Mouse (Mus musculus): ENCODE data around the gene Olfr71. TPM values are rescaled to one million over a fixed set of nuclear protein-coding genes. Genes with fewer than 3 reads are reported as not detected.

Olfr71 gene
- polyA plus RNA-seq, 1 experiment, result not detected

DNA sequence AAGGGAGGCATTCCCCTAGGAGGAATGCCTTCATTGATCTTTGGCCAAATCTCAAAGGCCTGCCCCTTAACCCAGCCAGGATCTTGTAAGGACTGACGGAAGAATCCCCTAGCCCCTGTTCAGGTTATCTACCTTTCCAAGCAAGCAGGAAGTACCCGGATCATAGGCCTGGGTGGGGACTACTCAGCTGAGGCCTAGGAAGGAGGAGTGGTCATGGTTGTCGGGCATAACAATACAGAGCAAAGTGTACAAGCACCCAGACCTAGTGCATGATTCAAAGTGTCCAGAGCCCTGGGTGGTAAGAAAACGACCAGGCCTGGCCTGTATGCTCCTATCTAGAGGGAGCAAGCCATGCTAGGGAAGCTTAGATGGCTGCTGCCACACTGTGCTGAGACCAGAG lies 34.4 kb downstream of the Olfr71 start:
- 27% methylated on average over 4 of the region's 4 CpGs for WGBS
- TF ChIP-seq CTCF (IDR thresholded peaks at IDR 0.05; ENCODE audit: extremely low read depth, insufficient read length, insufficient replicate concordance, low read depth, low read length), result no peak
- no peak for TF ChIP-seq POLR2A (IDR thresholded peaks at IDR 0.05; ENCODE audit: low read depth, low read length)

DNA sequence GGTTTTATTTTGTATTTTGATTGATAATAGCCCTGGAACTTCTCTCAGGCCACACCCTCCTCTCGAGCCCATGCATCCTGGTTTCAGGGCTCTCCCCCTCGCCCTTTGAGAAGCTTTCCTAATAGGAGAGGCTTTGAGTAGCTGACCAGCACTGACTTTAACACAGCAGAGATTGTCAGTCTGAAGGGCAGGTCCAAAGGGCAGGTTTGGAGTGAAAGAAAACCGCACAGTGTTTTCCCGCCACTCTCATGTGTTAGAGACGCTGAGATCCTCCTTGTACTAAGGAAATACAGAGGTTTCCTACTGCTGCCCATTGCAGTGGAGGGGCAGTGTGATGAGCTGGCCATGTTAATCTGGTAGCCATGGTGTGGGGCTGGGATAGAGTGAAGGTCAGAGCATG lies 35.1 kb downstream of the Olfr71 start:
- H3K27me3 ChIP-seq (ENCODE audit: control insufficient read depth, insufficient read depth, low read length), result no peaks in the 10 kb centered on the region
- TF ChIP-seq POLR2A (IDR thresholded peaks at IDR 0.05; ENCODE audit: low read depth, low read length) (no peak), CTCF (IDR thresholded peaks at IDR 0.05; ENCODE audit: extremely low read depth, insufficient read length, insufficient replicate concordance, low read depth, low read length) (no peak)
- H3K4me1 ChIP-seq (ENCODE audit: control insufficient read depth, insufficient read depth, insufficient read length, low read length), result peaks cover 3% of the 10 kb centered on the region; the same call in 1 of the 2 replicates
- H3K36me3 ChIP-seq (ENCODE audit: control insufficient read depth, insufficient read depth, low read length), result no peaks in the 10 kb centered on the region
- no peak overlapping the region for H3K27ac ChIP-seq (ENCODE audit: insufficient read depth, low read depth, low read length)
- H3K4me3 ChIP-seq (ENCODE audit: low read depth, low read length), result no peak overlapping the region
- WGBS, result 30% methylated on average over 5 of the region's 5 CpGs

More for the DNA sequence above, 34.4 kb downstream of the Olfr71 start:
- Histone ChIP-seq H3K4me1 (ENCODE audit: control insufficient read depth, insufficient read depth, insufficient read length, low read length) (peaks cover 3% of the 10 kb centered on the region; the same call in 1 of the 2 replicates), H3K36me3 (ENCODE audit: control insufficient read depth, insufficient read depth, low read length) (no peaks in the 10 kb centered on the region), H3K27me3 (ENCODE audit: control insufficient read depth, insufficient read depth, low read length) (no peaks in the 10 kb centered on the region), H3K27ac (ENCODE audit: insufficient read depth, low read depth, low read length) (no peak overlapping the region), H3K4me3 (ENCODE audit: low read depth, low read length) (no peak overlapping the region)

DNA sequence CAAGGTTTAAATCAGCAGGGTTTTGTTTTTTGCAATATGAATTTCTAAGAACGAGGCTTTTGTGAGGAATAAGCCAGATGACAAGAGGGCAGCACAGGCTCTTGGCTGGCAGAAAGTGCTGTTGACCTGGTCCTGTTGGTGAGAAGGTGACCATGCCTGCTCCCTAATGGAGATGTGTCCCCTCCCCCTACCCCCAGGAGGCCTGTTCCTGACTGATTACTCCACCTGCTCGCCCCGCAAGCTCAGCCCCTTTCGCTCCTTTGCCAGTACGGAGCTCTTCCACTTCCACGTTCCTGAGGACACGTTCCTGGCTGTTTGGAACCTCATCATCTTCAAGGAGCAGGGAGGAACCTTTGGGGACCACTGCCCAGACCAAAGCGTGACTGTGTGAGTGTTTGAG lies 36.4 kb downstream of the Olfr71 start:
- H3K36me3 ChIP-seq (ENCODE audit: control insufficient read depth, insufficient read depth, low read length), result no peaks in the 10 kb centered on the region
- no peak overlapping the region for H3K27ac ChIP-seq (ENCODE audit: insufficient read depth, low read depth, low read length)
- 90% methylated on average over 8 of the region's 8 CpGs for WGBS
- H3K4me3 ChIP-seq (ENCODE audit: low read depth, low read length), result no peak overlapping the region
- H3K27me3 ChIP-seq (ENCODE audit: control insufficient read depth, insufficient read depth, low read length), result no peaks in the 10 kb centered on the region
- peaks cover 5% of the 10 kb centered on the region for H3K4me1 ChIP-seq (ENCODE audit: control insufficient read depth, insufficient read depth, insufficient read length, low read length)
- TF ChIP-seq POLR2A (IDR thresholded peaks at IDR 0.05; ENCODE audit: low read depth, low read length), result no peak

DNA sequence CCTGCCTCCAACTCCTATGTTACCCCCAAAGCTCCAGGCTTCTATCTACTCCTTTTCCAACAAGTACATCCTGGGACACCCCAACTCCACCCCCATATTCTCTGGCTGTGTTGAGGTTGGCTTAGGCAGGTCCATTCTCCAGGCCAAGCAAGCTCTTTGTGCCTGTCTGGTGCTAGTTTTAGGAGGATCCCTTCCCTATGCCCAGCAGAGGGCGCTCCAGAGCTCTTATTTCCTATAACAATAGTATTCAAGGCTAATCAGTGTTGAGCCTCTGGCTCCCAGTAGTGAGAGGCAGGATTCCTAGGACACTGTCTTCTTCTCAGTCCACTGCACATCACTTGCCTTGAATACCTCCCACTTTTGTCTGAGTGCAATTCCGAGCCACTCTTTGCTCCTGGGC lies 38.0 kb downstream of the Olfr71 start:
- Histone ChIP-seq H3K27me3 (ENCODE audit: control insufficient read depth, insufficient read depth, low read length) (no peaks in the 10 kb centered on the region), H3K36me3 (ENCODE audit: control insufficient read depth, insufficient read depth, low read length) (no peaks in the 10 kb centered on the region), H3K27ac (ENCODE audit: insufficient read depth, low read depth, low read length) (no peak overlapping the region), H3K4me1 (ENCODE audit: control insufficient read depth, insufficient read depth, insufficient read length, low read length) (peaks cover 9% of the 10 kb centered on the region), H3K4me3 (ENCODE audit: low read depth, low read length) (no peak overlapping the region)
- TF ChIP-seq CTCF (IDR thresholded peaks at IDR 0.05; ENCODE audit: extremely low read depth, insufficient read length, insufficient replicate concordance, low read depth, low read length) (peak; percentile 70; the same call in 1 of the 2 replicates), POLR2A (IDR thresholded peaks at IDR 0.05; ENCODE audit: low read depth, low read length) (no peak)
- WGBS, result 21% methylated on average over 2 of the region's 2 CpGs

DNA sequence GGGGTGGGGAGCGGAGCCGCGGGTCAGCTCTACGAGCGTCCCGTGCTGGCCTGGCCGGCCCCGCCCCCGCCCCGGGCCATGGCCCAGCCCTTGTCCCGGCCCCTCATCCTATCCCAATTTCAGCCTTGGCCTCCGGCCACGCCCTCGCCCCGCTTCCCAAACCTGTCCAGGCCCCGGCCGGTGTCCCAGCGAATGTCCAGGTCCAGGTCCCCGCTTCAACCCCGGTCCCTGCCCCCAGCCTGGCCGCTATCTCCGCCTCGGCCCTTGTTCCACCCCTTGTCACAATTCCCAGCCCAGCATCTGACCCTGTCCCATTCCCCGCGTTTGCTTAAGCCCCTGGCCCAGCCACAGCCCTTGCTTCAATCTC lies 40.6 kb downstream of the Olfr71 start:
- TF ChIP-seq POLR2A (IDR thresholded peaks at IDR 0.05; ENCODE audit: low read depth, low read length) (no peak), CTCF (IDR thresholded peaks at IDR 0.05; ENCODE audit: extremely low read depth, insufficient read length, insufficient replicate concordance, low read depth, low read length) (no peak)

DNA sequence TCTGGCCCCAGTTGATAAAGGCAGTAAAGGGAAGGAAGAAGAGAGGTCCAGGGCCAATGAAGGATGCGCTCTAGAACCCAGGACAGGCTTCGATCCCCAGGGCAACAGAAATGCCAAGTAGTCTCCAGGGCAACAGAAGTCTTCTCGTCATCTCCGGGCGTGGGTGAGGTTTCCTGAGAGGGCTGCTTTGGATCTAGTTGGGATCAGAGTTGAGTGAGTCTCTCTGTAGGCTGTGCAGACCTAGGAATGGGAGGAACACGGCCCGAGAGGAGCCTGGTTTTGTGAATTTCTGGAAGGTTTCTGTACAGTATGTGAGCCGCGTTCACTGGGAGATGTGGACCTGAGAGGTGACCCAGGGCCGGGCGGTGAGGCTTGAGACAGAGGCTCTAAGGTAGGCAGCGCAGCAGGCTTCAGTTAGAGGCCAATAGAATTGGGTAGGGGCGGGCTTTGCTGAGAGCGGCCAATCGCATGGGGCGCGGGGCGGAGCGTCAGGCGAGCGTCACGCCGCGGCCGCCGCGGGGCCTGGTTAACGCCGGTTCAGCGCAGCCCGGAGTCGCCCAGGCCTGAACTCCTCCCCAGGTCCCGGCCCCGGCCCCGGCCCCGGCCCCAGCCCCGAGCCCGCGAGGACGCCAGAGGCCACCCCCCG lies 41.1 kb downstream of the Olfr71 start, which contains the start of the genes Tmem8b and Fam221b:
Tmem8b (plus strand) TSS at position 190 of the 646 bp plus-strand sequence.
Fam221b (minus strand) TSS at position 364 of the 646 bp plus-strand sequence.
- Histone ChIP-seq H3K27ac (ENCODE audit: insufficient read depth, low read depth, low read length) (no peak within 1 kb of the TSS), H3K4me1 (ENCODE audit: control insufficient read depth, insufficient read depth, insufficient read length, low read length) (peaks cover 6% of the 10 kb centered on the region), H3K27me3 (ENCODE audit: control insufficient read depth, insufficient read depth, low read length) (no peaks in the 10 kb centered on the region), H3K36me3 (ENCODE audit: control insufficient read depth, insufficient read depth, low read length) (no peaks in the 10 kb centered on the region), H3K4me3 (ENCODE audit: low read depth, low read length) (peak within 1 kb of the TSS; percentile 78)
- peak; percentile 37; the same call in 1 of the 2 replicates for TF ChIP-seq POLR2A (IDR thresholded peaks at IDR 0.05; ENCODE audit: low read depth, low read length)
- no peak for TF ChIP-seq CTCF (IDR thresholded peaks at IDR 0.05; ENCODE audit: extremely low read depth, insufficient read length, insufficient replicate concordance, low read depth, low read length)
- 2% methylated on average over 40 of the region's 41 CpGs for WGBS

More for the DNA sequence above, 40.6 kb downstream of the Olfr71 start:
- WGBS, result under 1% methylated on average over 25 of the region's 25 CpGs
- peaks cover 6% of the 10 kb centered on the region for H3K4me1 ChIP-seq (ENCODE audit: control insufficient read depth, insufficient read depth, insufficient read length, low read length)
- peak overlapping the region; percentile 78 for H3K4me3 ChIP-seq (ENCODE audit: low read depth, low read length)
- H3K36me3 ChIP-seq (ENCODE audit: control insufficient read depth, insufficient read depth, low read length), result no peaks in the 10 kb centered on the region
- H3K27ac ChIP-seq (ENCODE audit: insufficient read depth, low read depth, low read length), result no peak overlapping the region
- H3K27me3 ChIP-seq (ENCODE audit: control insufficient read depth, insufficient read depth, low read length), result no peaks in the 10 kb centered on the region

DNA sequence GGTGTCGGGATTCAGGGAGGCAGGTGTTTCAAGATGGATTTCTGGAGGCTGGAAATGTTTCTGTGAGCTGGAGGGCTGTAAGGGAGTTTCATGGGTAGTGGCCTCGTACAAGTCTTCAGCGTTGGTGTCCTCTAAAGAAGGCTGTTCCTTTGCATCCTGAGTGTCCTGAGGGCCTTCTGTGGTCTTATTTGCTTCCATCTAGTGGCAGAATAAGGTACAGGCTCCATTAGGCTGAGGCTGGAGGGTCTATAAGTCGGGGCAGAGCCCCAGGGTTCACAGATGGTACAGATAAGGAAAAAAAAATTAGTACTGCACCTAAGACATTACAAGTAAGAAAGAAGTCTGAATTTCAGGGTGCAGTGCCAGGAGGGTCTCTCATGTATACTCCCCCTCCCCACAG lies 43.6 kb downstream of the Olfr71 start:
- Histone ChIP-seq H3K4me3 (ENCODE audit: low read depth, low read length) (no peak overlapping the region), H3K4me1 (ENCODE audit: control insufficient read depth, insufficient read depth, insufficient read length, low read length) (peaks cover 6% of the 10 kb centered on the region), H3K27me3 (ENCODE audit: control insufficient read depth, insufficient read depth, low read length) (peaks cover 3% of the 10 kb centered on the region; the same call in 1 of the 2 replicates), H3K36me3 (ENCODE audit: control insufficient read depth, insufficient read depth, low read length) (no peaks in the 10 kb centered on the region), H3K27ac (ENCODE audit: insufficient read depth, low read depth, low read length) (no peak overlapping the region)
- 21% methylated on average over 4 of the region's 4 CpGs for WGBS
- TF ChIP-seq CTCF (IDR thresholded peaks at IDR 0.05; ENCODE audit: extremely low read depth, insufficient read length, insufficient replicate concordance, low read depth, low read length) (peak; percentile 37; the same call in 1 of the 2 replicates), POLR2A (IDR thresholded peaks at IDR 0.05; ENCODE audit: low read depth, low read length) (no peak)

Measured in small intestine, adult 2 months (tissue).